Mouse (Mus musculus) hindbrain, embryonic 11.5 days (tissue): ENCODE results near the gene Prnd. TPM values are rescaled to one million over a fixed set of nuclear protein-coding genes. Genes with fewer than 3 reads are reported as not detected.

Source experiments
- ATAC-seq: fragments of 200-750 bp; cut with Nextera tagmentation; 2 replicates; pipeline ENCODE4 v1.8.0; 2017; ENCODE audit warnings: mild to moderate bottlenecking, moderate TSS enrichment, moderate library complexity; ENCODE audit not compliant: low FRiP score
- DNase-seq: peaks from one replicate; pipeline ENCODE4 v3.0.0-alpha.2; 2015; ENCODE audit warnings: low spot score
- H3K27ac ChIP-seq: fragments of 300-500 bp; sonication (generic); 2 replicates; pipeline ENCODE4 v1.5.1; 2014; ENCODE audit warnings: mild to moderate bottlenecking, low read depth, low read length
- H3K27me3 ChIP-seq: fragments of 300-500 bp; sonication (generic); 2 replicates; pipeline ENCODE4 v1.6.1; 2014; ENCODE audit warnings: mild to moderate bottlenecking, low read length, moderate library complexity, mixed read lengths; ENCODE audit not compliant: control insufficient read depth, insufficient read depth
- H3K36me3 ChIP-seq: fragments of 300-500 bp; sonication (generic); 2 replicates; pipeline ENCODE4 v1.6.1; 2014; ENCODE audit warnings: mild to moderate bottlenecking, low read length, moderate library complexity, mixed read lengths; ENCODE audit not compliant: control insufficient read depth, insufficient read depth
- H3K4me1 ChIP-seq: fragments of 300-500 bp; sonication (generic); replicated peaks from 2 replicates; pipeline ENCODE4 v1.6.1; 2014; ENCODE audit warnings: low read length, mixed read lengths; ENCODE audit not compliant: control insufficient read depth, insufficient read depth
- H3K4me2 ChIP-seq: fragments of 300-500 bp; sonication (generic); replicated peaks from 2 replicates; pipeline ENCODE4 v1.6.1; 2014; ENCODE audit warnings: mild to moderate bottlenecking, low read depth, low read length
- H3K4me3 ChIP-seq: fragments of 300-500 bp; sonication (generic); 2 replicates; pipeline ENCODE4 v1.5.1; 2014; ENCODE audit warnings: low read depth, low read length
- H3K9ac ChIP-seq: fragments of 300-500 bp; sonication (generic); 2 replicates; pipeline ENCODE4 v1.6.1; 2014; ENCODE audit warnings: low read depth, low read length
- H3K9me3 ChIP-seq: fragments of 300-500 bp; sonication (generic); 2 replicates; pipeline ENCODE4 v1.6.1; 2016; ENCODE audit warnings: low read length; ENCODE audit not compliant: control insufficient read depth
- whole genome bisulfite sequencing: fragments of 180-500 bp; shearing (Covaris S2); extraction: QIAGEN DNeasy Blood & Tissue Kit; methylation state at CpG from one replicate; pipeline ENCODE4 v1.1.7; 2014; 5-methylcytosine and 5-hydroxymethylcytosine counted together
- polyA plus RNA-seq: library from polyadenylated mRNA; unstranded; fragments of >200 nt; fragmentation: Nextera tagmentation; extraction: Ambion mirVana; gene quantifications from 2 replicates; pipeline ENCODE4 v1.2.1, GENCODE M21; 2014

Prnd gene
- polyA plus RNA-seq, 1 experiment from 2014 or later = 8.2 TPM

- H3K36me3 ChIP-seq = no peaks in the 10 kb centered on the region
- 5% methylated on average over 17 of the region's 17 CpGs for WGBS
- H3K4me3 ChIP-seq = peak overlapping the region; percentile 29
- no peaks in the 10 kb centered on the region for H3K4me1 ChIP-seq
- H3K27ac ChIP-seq = no peak overlapping the region
- H3K27me3 ChIP-seq = peaks cover 24% of the 10 kb centered on the region
- H3K9ac ChIP-seq = no peak overlapping the region
- ATAC-seq = peak; percentile 75
- no peaks in the 10 kb centered on the region for H3K9me3 ChIP-seq
- peak overlapping the region; percentile 44 for H3K4me2 ChIP-seq
- DNase-seq = peak; percentile 51
Observed at GRCm38 (mm10) chr2:131955264-131955663, 4.6 kb downstream of the Prnd start.

GRCm38 (mm10) chr2:131956336-131957256, 5.9 kb downstream of the Prnd start:
- Histone ChIP-seq H3K27ac (no peak overlapping the region), H3K4me1 (no peaks in the 10 kb centered on the region), H3K36me3 (no peaks in the 10 kb centered on the region), H3K9ac (no peak overlapping the region), H3K9me3 (no peaks in the 10 kb centered on the region), H3K27me3 (peaks cover 22% of the 10 kb centered on the region), H3K4me3 (no peak overlapping the region), H3K4me2 (no peak overlapping the region)
- 79% methylated on average over 7 of the region's 7 CpGs for WGBS
- DNase-seq (no peak), ATAC-seq (no peak)

- Histone ChIP-seq H3K4me3 (no peak overlapping the region), H3K27ac (no peak overlapping the region), H3K9ac (no peak overlapping the region), H3K36me3 (no peaks in the 10 kb centered on the region), H3K4me1 (no peaks in the 10 kb centered on the region), H3K4me2 (no peak overlapping the region), H3K9me3 (no peaks in the 10 kb centered on the region), H3K27me3 (peaks cover 19% of the 10 kb centered on the region)
- ATAC-seq (no peak), DNase-seq (peak; percentile 35)
- 52% methylated on average over 9 of the region's 9 CpGs for WGBS
Observed at GRCm38 (mm10) chr2:131957731-131958222, 7.1 kb downstream of the Prnd start.

GRCm38 (mm10) chr2:131961671-131962070, 11.0 kb downstream of the Prnd start:
- 85% methylated on average over 2 of the region's 2 CpGs for WGBS
- no peak overlapping the region for H3K4me2 ChIP-seq
- H3K9ac ChIP-seq = no peak overlapping the region
- H3K4me3 ChIP-seq = no peak overlapping the region
- no peaks in the 10 kb centered on the region for H3K27me3 ChIP-seq
- DNase-seq = no peak
- H3K36me3 ChIP-seq = no peaks in the 10 kb centered on the region
- no peaks in the 10 kb centered on the region for H3K9me3 ChIP-seq
- ATAC-seq = no peak
- no peak overlapping the region for H3K27ac ChIP-seq
- no peaks in the 10 kb centered on the region for H3K4me1 ChIP-seq

- H3K4me3 ChIP-seq = no peak overlapping the region
- DNase-seq (no peak), ATAC-seq (no peak)
- H3K27me3 ChIP-seq = no peaks in the 10 kb centered on the region
- H3K9me3 ChIP-seq = no peaks in the 10 kb centered on the region
- H3K27ac ChIP-seq = no peak overlapping the region
- 93% methylated on average over 2 of the region's 2 CpGs for WGBS
- no peak overlapping the region for H3K9ac ChIP-seq
- H3K36me3 ChIP-seq = no peaks in the 10 kb centered on the region
- no peak overlapping the region for H3K4me2 ChIP-seq
- H3K4me1 ChIP-seq = no peaks in the 10 kb centered on the region
Observed at GRCm38 (mm10) chr2:131970597-131970996, 19.9 kb downstream of the Prnd start.

- Histone ChIP-seq H3K4me2 (no peak overlapping the region), H3K9me3 (no peaks in the 10 kb centered on the region), H3K4me3 (no peak overlapping the region), H3K27me3 (no peaks in the 10 kb centered on the region), H3K9ac (no peak overlapping the region), H3K4me1 (no peaks in the 10 kb centered on the region), H3K27ac (no peak overlapping the region), H3K36me3 (no peaks in the 10 kb centered on the region)
- WGBS = 88% methylated on average over 4 of the region's 4 CpGs
- ATAC-seq (no peak), DNase-seq (no peak)
Observed at GRCm38 (mm10) chr2:131971098-131971497, 20.4 kb downstream of the Prnd start.

- no peak overlapping the region for H3K9ac ChIP-seq
- ATAC-seq (no peak), DNase-seq (no peak)
- no peaks in the 10 kb centered on the region for H3K4me1 ChIP-seq
- H3K4me2 ChIP-seq = no peak overlapping the region
- no peaks in the 10 kb centered on the region for H3K27me3 ChIP-seq
- no peak overlapping the region for H3K4me3 ChIP-seq
- WGBS = 82% methylated on average over 3 of the region's 3 CpGs
- H3K27ac ChIP-seq = no peak overlapping the region
- no peaks in the 10 kb centered on the region for H3K36me3 ChIP-seq
- no peaks in the 10 kb centered on the region for H3K9me3 ChIP-seq
Observed at GRCm38 (mm10) chr2:131976663-131977062, 26.0 kb downstream of the Prnd start.

GRCm38 (mm10) chr2:131980866-131981265, 30.2 kb downstream of the Prnd start:
- no peak overlapping the region for H3K4me3 ChIP-seq
- H3K4me2 ChIP-seq = no peak overlapping the region
- no peaks in the 10 kb centered on the region for H3K9me3 ChIP-seq
- no peak for ATAC-seq
- no peaks in the 10 kb centered on the region for H3K27me3 ChIP-seq
- no peaks in the 10 kb centered on the region for H3K36me3 ChIP-seq
- H3K9ac ChIP-seq = no peak overlapping the region
- DNase-seq = no peak
- 52% methylated on average over 9 of the region's 9 CpGs for WGBS
- no peak overlapping the region for H3K27ac ChIP-seq
- no peaks in the 10 kb centered on the region for H3K4me1 ChIP-seq
